Mouse (Mus musculus): ENCODE data around the gene Gatc. TPM values are rescaled to one million over a fixed set of nuclear protein-coding genes. Genes with fewer than 3 reads are reported as not detected.

The Gatc gene
- polyA plus RNA-seq, 2 experiments: 11.6 to 15.4 TPM

DNA sequence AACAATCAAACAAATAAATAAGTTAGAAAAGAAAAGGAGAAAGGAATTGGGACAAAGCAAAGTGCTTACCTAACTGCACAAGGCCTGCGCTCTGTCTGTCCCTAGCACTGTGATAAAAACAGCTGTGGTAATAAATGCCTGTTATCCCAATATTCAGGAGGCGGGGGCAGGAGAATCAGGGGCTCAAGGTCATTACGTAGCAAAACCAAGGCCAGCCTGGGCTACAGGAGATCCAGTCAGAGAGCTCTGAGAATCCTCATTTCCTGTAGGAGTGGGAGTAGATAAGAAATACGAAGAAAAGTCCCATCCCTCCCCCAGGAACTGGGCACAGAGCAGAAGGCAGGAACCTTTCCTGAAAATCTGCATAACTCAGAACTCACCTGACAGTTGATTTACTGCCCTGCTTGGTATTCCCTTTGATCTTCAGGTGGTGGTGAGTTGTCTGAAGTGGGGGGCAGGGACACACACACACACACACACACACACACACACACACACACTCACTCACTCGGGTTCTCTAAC lies 18.9 kb upstream of the Gatc start:
- no peaks in the 10 kb centered on the region for H3K4me1 ChIP-seq (replicated peaks; ENCODE audit: control insufficient read depth in 2 of 2, insufficient read depth in 2 of 2, low read length in 1 of 2)
- H3K36me3 ChIP-seq (replicated peaks; ENCODE audit: control insufficient read depth, insufficient read depth, low read depth): no peaks in the 10 kb centered on the region
- DNase-seq (ENCODE audit: low read depth in 3 of 3, low spot score in 3 of 3) (no peak), ATAC-seq (ENCODE audit: insufficient read depth) (no peak)
- peaks cover 6% of the 10 kb centered on the region; the same call in 1 of the 2 replicates for H3K27me3 ChIP-seq (ENCODE audit: control insufficient read depth, insufficient read depth, low read length)
- no peaks in the 10 kb centered on the region for H3K9me3 ChIP-seq (ENCODE audit: control insufficient read depth, low read length)
- no peak overlapping the region for H3K4me2 ChIP-seq (ENCODE audit: low read depth)
- no peak overlapping the region for H3K9ac ChIP-seq (replicated peaks)
- no peak overlapping the region for H3K4me3 ChIP-seq (ENCODE audit: insufficient read depth in 1 of 2, low read depth in 2 of 2, low read length in 2 of 2)
- 48% methylated on average over 5 of the region's 5 CpGs for WGBS (ENCODE audit: insufficient replicate concordance)
- H3K27ac ChIP-seq: no peak overlapping the region
- TF ChIP-seq EP300 (IDR thresholded peaks at IDR 0.05; ENCODE audit: low read depth): no peak
- no peak for TF ChIP-seq CTCF (IDR thresholded peaks at IDR 0.05; ENCODE audit: low read depth)

DNA sequence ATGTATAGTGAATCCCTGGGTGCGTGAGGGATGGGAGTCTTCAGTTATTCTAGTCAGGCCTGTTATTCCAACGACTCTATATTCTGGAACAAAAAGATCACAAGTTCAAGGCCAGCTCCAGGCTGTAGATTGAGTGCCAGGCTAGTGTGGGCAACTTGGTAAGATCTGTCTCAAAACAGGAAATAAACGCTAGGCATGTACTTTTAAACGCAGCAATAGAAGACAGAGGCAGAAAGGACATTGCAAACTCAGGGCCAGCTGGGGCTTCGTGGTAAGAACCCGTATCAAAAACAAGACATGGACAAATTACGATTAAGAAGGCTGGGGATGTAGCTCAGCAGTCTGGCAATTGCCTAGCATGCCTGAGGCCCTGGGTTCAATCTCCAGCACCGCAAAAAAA lies 18.5 kb upstream of the Gatc start:
- H3K4me3 ChIP-seq (ENCODE audit: insufficient read depth in 1 of 2, low read depth in 2 of 2, low read length in 2 of 2): no peak overlapping the region
- no peak overlapping the region for H3K4me2 ChIP-seq (ENCODE audit: low read depth)
- H3K9ac ChIP-seq (replicated peaks): no peak overlapping the region
- WGBS (ENCODE audit: insufficient replicate concordance): 58% methylated on average over 8 of the region's 8 CpGs
- no peaks in the 10 kb centered on the region for H3K9me3 ChIP-seq (ENCODE audit: control insufficient read depth, low read length)
- no peak for TF ChIP-seq EP300 (IDR thresholded peaks at IDR 0.05; ENCODE audit: low read depth)
- TF ChIP-seq CTCF (IDR thresholded peaks at IDR 0.05; ENCODE audit: low read depth): no peak
- H3K27ac ChIP-seq: no peak overlapping the region
- no peak for DNase-seq (ENCODE audit: low read depth in 3 of 3, low spot score in 3 of 3)
- no peaks in the 10 kb centered on the region for H3K36me3 ChIP-seq (replicated peaks; ENCODE audit: control insufficient read depth, insufficient read depth, low read depth)
- ATAC-seq (ENCODE audit: insufficient read depth): no peak
- H3K4me1 ChIP-seq (replicated peaks; ENCODE audit: control insufficient read depth in 2 of 2, insufficient read depth in 2 of 2, low read length in 1 of 2): no peaks in the 10 kb centered on the region
- peaks cover 6% of the 10 kb centered on the region; the same call in 1 of the 2 replicates for H3K27me3 ChIP-seq (ENCODE audit: control insufficient read depth, insufficient read depth, low read length)

DNA sequence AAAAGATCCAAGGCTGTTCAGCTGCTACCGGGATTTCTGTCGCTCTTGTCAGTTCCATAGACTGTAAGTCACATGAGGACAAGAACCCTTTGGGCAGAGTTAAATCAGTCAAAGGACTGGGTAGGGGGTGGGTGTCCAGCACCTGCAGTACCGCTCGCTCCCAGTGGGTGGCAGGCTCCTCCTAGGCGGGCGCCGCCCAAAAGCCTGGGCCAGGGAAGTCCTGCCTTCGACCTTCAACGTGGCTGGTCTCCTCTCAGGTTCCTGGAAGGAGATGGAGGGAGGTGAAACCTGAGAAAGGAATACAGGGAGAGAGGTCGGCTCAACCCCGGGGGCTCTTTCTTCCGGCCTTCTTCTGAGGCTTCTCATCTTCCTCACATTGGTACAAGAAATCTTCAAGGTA lies 17.9 kb upstream of the Gatc start:
- no peak for DNase-seq (ENCODE audit: low read depth in 3 of 3, low spot score in 3 of 3)
- peak; percentile 97 for TF ChIP-seq CTCF (IDR thresholded peaks at IDR 0.05; ENCODE audit: low read depth)
- no peak for TF ChIP-seq EP300 (IDR thresholded peaks at IDR 0.05; ENCODE audit: low read depth)

DNA sequence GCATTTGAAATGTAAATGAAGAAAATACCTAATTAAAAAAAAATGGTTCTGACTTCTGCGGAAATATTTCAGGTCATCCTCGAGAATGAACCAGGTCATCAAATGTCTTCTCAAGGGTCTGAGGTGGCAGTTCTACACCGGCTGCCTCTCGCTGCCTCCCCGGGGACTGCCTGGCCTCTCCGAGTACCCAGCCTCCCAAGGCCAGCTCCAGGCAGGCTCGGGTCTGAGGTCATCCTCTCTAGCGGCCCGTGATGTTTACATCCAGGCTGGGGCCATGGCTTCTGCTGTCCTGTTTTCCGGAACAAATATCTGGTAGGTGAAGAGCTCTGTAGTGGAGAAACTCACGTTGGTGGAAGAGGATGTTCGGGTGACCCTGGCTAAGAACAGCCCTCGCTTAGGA lies 14.1 kb upstream of the Gatc start:
- no peak overlapping the region for H3K4me3 ChIP-seq (ENCODE audit: insufficient read depth in 1 of 2, low read depth in 2 of 2, low read length in 2 of 2)
- H3K36me3 ChIP-seq (replicated peaks; ENCODE audit: control insufficient read depth, insufficient read depth, low read depth): no peaks in the 10 kb centered on the region
- ATAC-seq (ENCODE audit: insufficient read depth) (no peak), DNase-seq (ENCODE audit: low read depth in 3 of 3, low spot score in 3 of 3) (no peak)
- H3K9ac ChIP-seq (replicated peaks): no peak overlapping the region
- H3K4me1 ChIP-seq (replicated peaks; ENCODE audit: control insufficient read depth in 2 of 2, insufficient read depth in 2 of 2, low read length in 1 of 2): no peaks in the 10 kb centered on the region
- TF ChIP-seq EP300 (IDR thresholded peaks at IDR 0.05; ENCODE audit: low read depth) (no peak), CTCF (IDR thresholded peaks at IDR 0.05; ENCODE audit: low read depth) (no peak)
- 46% methylated on average over 13 of the region's 13 CpGs for WGBS (ENCODE audit: insufficient replicate concordance)
- no peak overlapping the region for H3K4me2 ChIP-seq (ENCODE audit: low read depth)
- no peaks in the 10 kb centered on the region for H3K27me3 ChIP-seq (ENCODE audit: control insufficient read depth, insufficient read depth, low read length)
- no peak overlapping the region for H3K27ac ChIP-seq
- no peaks in the 10 kb centered on the region for H3K9me3 ChIP-seq (ENCODE audit: control insufficient read depth, low read length)

More for the DNA sequence above, 17.9 kb upstream of the Gatc start:
- H3K27ac ChIP-seq: no peak overlapping the region
- no peak overlapping the region for H3K9ac ChIP-seq (replicated peaks)
- no peaks in the 10 kb centered on the region for H3K9me3 ChIP-seq (ENCODE audit: control insufficient read depth, low read length)
- no peak for ATAC-seq (ENCODE audit: insufficient read depth)
- H3K36me3 ChIP-seq (replicated peaks; ENCODE audit: control insufficient read depth, insufficient read depth, low read depth): no peaks in the 10 kb centered on the region
- WGBS (ENCODE audit: insufficient replicate concordance): 4% methylated on average over 12 of the region's 12 CpGs
- H3K4me3 ChIP-seq (ENCODE audit: insufficient read depth in 1 of 2, low read depth in 2 of 2, low read length in 2 of 2): no peak overlapping the region
- H3K27me3 ChIP-seq (ENCODE audit: control insufficient read depth, insufficient read depth, low read length): peaks cover 6% of the 10 kb centered on the region; the same call in 1 of the 2 replicates
- H3K4me2 ChIP-seq (ENCODE audit: low read depth): no peak overlapping the region
- no peaks in the 10 kb centered on the region for H3K4me1 ChIP-seq (replicated peaks; ENCODE audit: control insufficient read depth in 2 of 2, insufficient read depth in 2 of 2, low read length in 1 of 2)

DNA sequence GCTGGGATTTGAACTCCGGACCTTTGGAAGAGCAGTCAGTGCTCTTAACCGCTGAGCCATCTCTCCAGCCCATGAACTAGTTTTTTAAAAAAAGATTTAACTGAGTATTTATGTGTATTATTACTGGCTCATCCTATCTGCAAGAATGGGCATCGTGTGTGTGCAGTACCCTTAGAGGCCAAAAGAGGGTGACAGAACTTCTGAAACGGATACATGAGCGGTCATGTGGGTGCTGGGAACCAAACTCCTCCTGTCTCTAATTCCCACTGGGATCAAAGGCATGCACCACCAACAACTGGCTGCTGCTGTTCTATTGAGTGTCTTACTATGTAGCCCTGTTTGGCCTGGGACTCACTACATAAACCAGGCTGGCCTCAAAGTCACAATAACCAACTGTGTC lies 10.4 kb upstream of the Gatc start:
- Histone ChIP-seq H3K9ac (replicated peaks) (no peak overlapping the region), H3K4me2 (ENCODE audit: low read depth) (no peak overlapping the region), H3K4me3 (ENCODE audit: insufficient read depth in 1 of 2, low read depth in 2 of 2, low read length in 2 of 2) (no peak overlapping the region), H3K36me3 (replicated peaks; ENCODE audit: control insufficient read depth, insufficient read depth, low read depth) (peaks cover 6% of the 10 kb centered on the region), H3K27ac (no peak overlapping the region), H3K4me1 (replicated peaks; ENCODE audit: control insufficient read depth in 2 of 2, insufficient read depth in 2 of 2, low read length in 1 of 2) (peaks cover 5 to 11% of the 10 kb centered on the region in 2 experiments), H3K27me3 (ENCODE audit: control insufficient read depth, insufficient read depth, low read length) (no peaks in the 10 kb centered on the region), H3K9me3 (ENCODE audit: control insufficient read depth, low read length) (no peaks in the 10 kb centered on the region)
- no peak for ATAC-seq (ENCODE audit: insufficient read depth)
- WGBS (ENCODE audit: insufficient replicate concordance): 67% methylated on average over 5 of the region's 5 CpGs
- DNase-seq (ENCODE audit: low read depth in 3 of 3, low spot score in 3 of 3): no peak
- TF ChIP-seq CTCF (IDR thresholded peaks at IDR 0.05; ENCODE audit: low read depth): peak; percentile 29
- TF ChIP-seq EP300 (IDR thresholded peaks at IDR 0.05; ENCODE audit: low read depth): no peak
